Mouse (Mus musculus): ENCODE data around the gene Eogt. TPM values are rescaled to one million over a fixed set of nuclear protein-coding genes. Genes with fewer than 3 reads are reported as not detected.

The Eogt gene
- 9.3 and 12.2 TPM in 2 replicates for polyA plus RNA-seq (2015; fragmentation: Nextera tagmentation; extraction: Ambion mirVana)

DNA sequence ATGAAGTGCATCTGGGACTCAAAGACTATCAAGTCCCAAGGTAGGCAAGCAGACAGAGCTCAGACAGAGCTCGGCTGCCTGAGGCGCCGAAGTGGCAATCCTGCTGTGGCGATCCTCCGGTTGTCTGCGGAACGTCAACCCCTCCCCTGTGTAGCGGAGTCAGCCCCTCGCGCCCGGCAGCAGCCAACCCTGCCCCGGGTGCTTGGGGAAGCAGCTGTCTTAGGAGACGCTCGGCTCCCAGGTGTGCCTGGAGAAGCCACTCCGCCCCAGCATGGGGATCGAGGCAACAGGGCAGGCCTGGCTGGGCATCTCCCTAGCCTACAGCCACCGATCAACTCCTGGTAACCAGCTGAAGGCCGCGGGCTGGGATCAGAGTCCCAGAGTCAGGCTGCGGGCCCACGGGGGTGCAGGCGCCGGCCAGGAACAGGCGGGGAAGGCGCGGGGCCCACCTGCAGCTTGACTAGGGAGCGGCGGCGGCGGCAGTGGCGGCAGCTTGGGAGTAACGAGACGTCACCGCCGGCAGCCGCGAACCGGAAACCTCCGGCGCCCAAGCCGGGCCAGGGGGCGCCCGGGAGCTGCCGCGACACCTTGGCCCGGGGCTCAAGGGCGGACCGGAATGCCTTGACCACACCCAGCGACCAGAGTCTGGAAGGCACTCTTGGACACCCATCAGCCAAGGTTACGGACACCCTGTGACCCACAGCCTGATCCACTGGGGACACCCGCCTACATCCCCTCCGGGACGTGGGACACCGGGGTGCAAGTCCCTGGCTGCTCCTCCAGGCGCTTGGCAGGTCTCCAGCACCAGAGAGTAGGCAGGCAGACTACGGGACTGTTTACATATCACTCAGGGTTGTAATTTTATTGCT is at the start of gene Eogt:
Eogt (minus strand) TSS at position 800 of the 869 bp plus-strand sequence.
- H3K4me1 ChIP-seq (replicated peaks; ENCODE audit: control insufficient read depth, insufficient read depth, low read length), result peaks cover 14% of the 10 kb centered on the region
- H3K4me3 ChIP-seq (replicated peaks; ENCODE audit: low read length), result peak within 1 kb of the TSS; percentile 70
- H3K36me3 ChIP-seq (ENCODE audit: control insufficient read depth, insufficient read depth), result no peaks in the 10 kb centered on the region
- WGBS, result under 1% methylated on average over 56 of the region's 56 CpGs
- H3K27ac ChIP-seq (ENCODE audit: low read length), result peak within 1 kb of the TSS; percentile 78
- no peaks in the 10 kb centered on the region for H3K27me3 ChIP-seq (replicated peaks; ENCODE audit: control insufficient read depth, insufficient read depth, low read length)
- H3K9ac ChIP-seq (replicated peaks; ENCODE audit: low read depth, low read length), result peak within 1 kb of the TSS; percentile 87
- H3K9me3 ChIP-seq (ENCODE audit: control insufficient read depth, low read length), result no peaks in the 10 kb centered on the region
- peak within 1 kb of the TSS; percentile 99 for H3K4me2 ChIP-seq (ENCODE audit: low read length)
- ATAC-seq, result peak; percentile 72

DNA sequence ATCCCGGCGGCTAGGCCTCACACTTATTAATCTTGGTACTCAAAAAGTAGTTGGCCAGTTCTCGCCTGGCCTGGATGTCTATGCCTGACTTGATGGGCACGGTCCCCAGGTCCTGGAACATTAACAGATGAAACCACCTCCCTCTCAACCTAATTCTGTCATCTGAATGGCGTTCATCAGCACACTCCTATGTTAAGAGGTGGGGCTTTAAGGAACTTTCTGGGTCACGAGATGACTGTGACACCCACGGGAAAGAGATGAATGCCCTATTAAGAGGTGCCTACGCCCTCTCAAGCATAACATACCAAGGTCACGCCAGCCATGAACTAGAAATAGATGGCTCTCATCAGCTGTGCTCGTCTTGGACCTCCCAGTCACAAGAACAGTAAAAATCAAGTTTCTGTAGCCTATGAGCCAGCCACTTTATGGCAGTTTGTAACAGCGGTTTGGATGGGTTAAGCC is 30.4 kb upstream of the Eogt start:
- Histone ChIP-seq H3K27ac (ENCODE audit: low read length) (peak overlapping the region; percentile 86), H3K4me1 (replicated peaks; ENCODE audit: control insufficient read depth, insufficient read depth, low read length) (peaks cover 14% of the 10 kb centered on the region), H3K9me3 (ENCODE audit: control insufficient read depth, low read length) (no peaks in the 10 kb centered on the region), H3K36me3 (ENCODE audit: control insufficient read depth, insufficient read depth) (peaks cover 5% of the 10 kb centered on the region), H3K27me3 (replicated peaks; ENCODE audit: control insufficient read depth, insufficient read depth, low read length) (no peaks in the 10 kb centered on the region), H3K4me3 (replicated peaks; ENCODE audit: low read length) (peak overlapping the region; percentile 85), H3K9ac (replicated peaks; ENCODE audit: low read depth, low read length) (peak overlapping the region; percentile 91), H3K4me2 (ENCODE audit: low read length) (peak overlapping the region; percentile 67)
- no peak; the same call in none of the 2 replicates for ATAC-seq
- WGBS, result 13% methylated on average over 11 of the region's 11 CpGs

DNA sequence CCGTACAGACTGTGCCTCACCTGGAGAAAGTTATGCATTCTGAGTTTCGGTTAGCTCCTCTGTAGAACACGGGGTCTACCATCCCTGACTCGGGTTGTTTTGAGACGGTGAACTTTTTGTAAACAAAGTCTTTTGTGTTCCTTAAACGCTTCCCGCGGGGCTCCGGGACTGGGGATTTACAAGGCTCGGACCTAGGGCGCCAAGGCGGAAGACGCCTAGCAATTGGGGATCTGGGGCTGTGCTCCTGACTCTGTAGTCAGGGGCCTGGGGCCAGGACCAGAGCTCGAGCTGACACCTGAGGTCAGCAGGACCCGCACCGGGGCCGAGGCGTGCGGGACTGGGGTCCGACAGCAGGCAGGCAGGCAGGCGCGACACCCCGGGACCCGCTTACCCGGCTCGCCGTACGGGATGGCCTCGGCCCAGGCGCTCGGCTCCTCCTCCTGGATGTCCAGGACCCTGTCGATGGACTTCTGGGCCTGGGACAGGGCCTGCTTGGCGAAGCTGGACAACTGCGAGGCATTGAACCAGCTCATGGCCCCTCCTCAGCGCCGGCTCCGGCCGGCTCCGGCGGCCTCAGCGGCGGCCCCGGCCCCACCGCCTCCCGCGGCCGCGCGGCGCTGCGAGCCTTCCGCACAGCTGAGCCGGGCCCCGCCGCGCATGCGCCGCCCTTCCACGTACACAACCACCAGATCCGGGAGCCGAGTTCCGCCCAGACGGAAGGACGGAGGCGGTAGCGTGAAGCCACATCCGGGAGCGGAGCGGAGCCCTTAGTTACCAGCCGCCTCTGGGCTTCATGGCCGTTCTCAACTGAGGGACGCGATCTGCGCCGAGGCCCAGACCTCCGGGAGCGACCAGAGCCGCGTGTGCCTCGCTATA is 29.7 kb upstream of the Eogt start, which contains the start of gene Tmf1:
Tmf1 (minus strand) TSS at position 632 of the 876 bp plus-strand sequence.
- H3K36me3 ChIP-seq (ENCODE audit: control insufficient read depth, insufficient read depth), result peaks cover 3% of the 10 kb centered on the region
- peaks cover 14% of the 10 kb centered on the region for H3K4me1 ChIP-seq (replicated peaks; ENCODE audit: control insufficient read depth, insufficient read depth, low read length)
- H3K9me3 ChIP-seq (ENCODE audit: control insufficient read depth, low read length), result no peaks in the 10 kb centered on the region
- no peaks in the 10 kb centered on the region for H3K27me3 ChIP-seq (replicated peaks; ENCODE audit: control insufficient read depth, insufficient read depth, low read length)
- peak within 1 kb of the TSS; percentile 85 for H3K4me3 ChIP-seq (replicated peaks; ENCODE audit: low read length)
- peak within 1 kb of the TSS; percentile 67 for H3K4me2 ChIP-seq (ENCODE audit: low read length)
- WGBS, result under 1% methylated on average over 70 of the region's 80 CpGs
- ATAC-seq, result peak; percentile 99
- H3K27ac ChIP-seq (ENCODE audit: low read length), result peak within 1 kb of the TSS; percentile 86
- peak within 1 kb of the TSS; percentile 91 for H3K9ac ChIP-seq (replicated peaks; ENCODE audit: low read depth, low read length)

DNA sequence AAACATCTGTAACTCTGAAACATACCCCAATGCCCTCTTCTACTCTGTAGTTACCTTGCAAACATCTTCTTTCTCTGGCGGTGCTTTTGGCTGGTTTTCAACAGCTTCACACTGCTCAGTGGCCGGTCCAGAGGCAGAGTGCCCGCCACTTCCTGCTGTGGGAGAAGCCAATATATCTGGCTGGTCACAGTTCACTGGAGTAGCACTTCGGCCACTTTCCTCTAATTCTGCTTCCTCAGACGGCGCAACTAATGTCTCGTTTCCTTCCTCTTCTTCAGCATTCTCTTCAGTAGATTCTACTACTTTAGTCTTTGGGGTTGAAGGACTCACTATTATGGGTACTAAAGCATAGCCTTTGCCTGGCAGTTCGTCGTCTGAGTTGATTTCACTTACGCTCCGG is 26.7 kb upstream of the Eogt start:
- no peak overlapping the region for H3K4me2 ChIP-seq (ENCODE audit: low read length)
- H3K9ac ChIP-seq (replicated peaks; ENCODE audit: low read depth, low read length), result no peak overlapping the region
- H3K9me3 ChIP-seq (ENCODE audit: control insufficient read depth, low read length), result no peaks in the 10 kb centered on the region
- WGBS, result 89% methylated on average over 11 of the region's 11 CpGs
- H3K27me3 ChIP-seq (replicated peaks; ENCODE audit: control insufficient read depth, insufficient read depth, low read length), result no peaks in the 10 kb centered on the region
- H3K36me3 ChIP-seq (ENCODE audit: control insufficient read depth, insufficient read depth), result peaks cover 12% of the 10 kb centered on the region
- H3K4me1 ChIP-seq (replicated peaks; ENCODE audit: control insufficient read depth, insufficient read depth, low read length), result peaks cover 14% of the 10 kb centered on the region
- ATAC-seq, result no peak
- H3K27ac ChIP-seq (ENCODE audit: low read length), result no peak overlapping the region
- H3K4me3 ChIP-seq (replicated peaks; ENCODE audit: low read length), result no peak overlapping the region

DNA sequence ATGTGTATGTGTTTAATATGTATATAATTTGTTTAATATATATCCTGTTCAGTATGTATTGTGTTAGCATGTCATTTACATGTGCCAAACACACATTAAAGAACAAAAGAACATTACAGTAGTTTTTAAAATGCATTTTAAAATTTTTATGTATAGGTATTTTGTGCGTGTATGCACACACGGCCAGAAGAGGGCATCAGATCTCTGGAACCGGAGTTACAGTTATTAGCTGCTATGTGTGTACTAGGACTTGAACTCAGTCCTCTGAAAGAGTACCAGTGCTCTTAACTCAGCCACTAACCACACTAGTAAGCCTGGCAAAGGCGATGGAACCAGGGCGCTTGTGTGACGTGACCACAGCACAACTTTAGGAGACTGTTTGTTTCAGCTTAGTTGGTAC is 1.2 kb upstream of the Eogt start:
- Histone ChIP-seq H3K27ac (ENCODE audit: low read length) (no peak overlapping the region), H3K4me1 (replicated peaks; ENCODE audit: control insufficient read depth, insufficient read depth, low read length) (peaks cover 14% of the 10 kb centered on the region), H3K9me3 (ENCODE audit: control insufficient read depth, low read length) (no peaks in the 10 kb centered on the region), H3K4me2 (ENCODE audit: low read length) (no peak overlapping the region), H3K27me3 (replicated peaks; ENCODE audit: control insufficient read depth, insufficient read depth, low read length) (no peaks in the 10 kb centered on the region), H3K9ac (replicated peaks; ENCODE audit: low read depth, low read length) (no peak overlapping the region), H3K36me3 (ENCODE audit: control insufficient read depth, insufficient read depth) (no peaks in the 10 kb centered on the region), H3K4me3 (replicated peaks; ENCODE audit: low read length) (no peak overlapping the region)
- ATAC-seq, result no peak
- WGBS, result 82% methylated on average over 6 of the region's 6 CpGs

DNA sequence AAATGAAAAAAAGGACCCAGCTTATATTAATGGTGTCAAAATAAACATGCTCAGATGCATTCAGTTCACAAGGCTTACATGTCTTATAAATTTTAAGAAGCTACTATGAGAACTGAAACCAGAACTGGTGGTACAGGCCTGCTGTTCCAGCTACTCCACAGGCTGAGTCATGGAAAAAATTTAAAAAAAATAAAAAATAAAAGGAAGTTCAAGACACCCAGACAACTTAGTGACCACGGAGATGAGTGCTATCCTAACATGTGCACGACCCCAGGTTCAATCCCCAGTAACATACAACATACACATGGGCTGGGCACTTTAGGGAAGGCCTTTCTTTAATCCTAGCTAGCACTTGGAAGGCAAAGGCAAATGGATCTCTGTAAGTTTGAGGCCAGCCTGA is 739 bp upstream of the Eogt start:
- H3K4me3 ChIP-seq (replicated peaks; ENCODE audit: low read length), result no peak overlapping the region
- H3K27ac ChIP-seq (ENCODE audit: low read length), result no peak overlapping the region
- no peaks in the 10 kb centered on the region for H3K27me3 ChIP-seq (replicated peaks; ENCODE audit: control insufficient read depth, insufficient read depth, low read length)
- WGBS, result 86% methylated on average over 2 of the region's 2 CpGs
- no peak overlapping the region for H3K9ac ChIP-seq (replicated peaks; ENCODE audit: low read depth, low read length)
- H3K4me2 ChIP-seq (ENCODE audit: low read length), result no peak overlapping the region
- no peak for ATAC-seq
- H3K36me3 ChIP-seq (ENCODE audit: control insufficient read depth, insufficient read depth), result no peaks in the 10 kb centered on the region
- no peaks in the 10 kb centered on the region for H3K9me3 ChIP-seq (ENCODE audit: control insufficient read depth, low read length)
- peaks cover 14% of the 10 kb centered on the region for H3K4me1 ChIP-seq (replicated peaks; ENCODE audit: control insufficient read depth, insufficient read depth, low read length)

DNA sequence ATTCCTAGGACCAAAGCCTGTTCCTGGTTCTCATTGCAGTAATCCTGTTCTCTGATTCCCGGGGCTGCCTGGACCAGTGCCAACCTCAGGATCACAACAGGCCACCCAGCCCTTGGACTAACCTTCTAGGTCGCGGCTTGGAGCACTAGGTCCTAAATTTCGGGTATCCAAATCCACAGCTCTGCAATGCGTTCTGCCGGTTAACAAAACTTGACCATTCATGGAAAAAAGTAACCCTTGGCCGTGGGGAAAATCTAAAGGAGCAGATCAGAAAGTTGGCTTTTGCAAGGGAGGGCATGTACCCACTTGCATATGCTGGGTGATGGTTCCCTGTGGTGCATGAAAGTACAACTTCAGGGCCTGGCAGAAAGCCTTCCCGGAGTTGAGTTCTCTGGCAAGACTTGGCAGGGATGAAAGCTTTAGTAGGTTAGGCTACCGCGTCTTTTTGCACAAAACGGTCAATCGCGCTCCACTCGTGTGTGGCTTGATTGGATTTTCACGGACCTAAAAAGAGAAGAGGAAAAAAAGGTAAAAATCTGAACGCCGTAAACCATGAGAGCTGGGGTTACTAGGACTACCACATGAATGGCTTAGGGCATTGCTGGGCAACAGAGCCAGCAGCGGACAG is 1.1 kb downstream of the Eogt start:
- peak overlapping the region; percentile 70 for H3K4me3 ChIP-seq (replicated peaks; ENCODE audit: low read length)
- WGBS, result 12% methylated on average over 18 of the region's 18 CpGs
- H3K36me3 ChIP-seq (ENCODE audit: control insufficient read depth, insufficient read depth), result no peaks in the 10 kb centered on the region
- peaks cover 14% of the 10 kb centered on the region for H3K4me1 ChIP-seq (replicated peaks; ENCODE audit: control insufficient read depth, insufficient read depth, low read length)
- H3K27ac ChIP-seq (ENCODE audit: low read length), result peak overlapping the region; percentile 78; the same call in 1 of the 2 replicates
- peak overlapping the region; percentile 99 for H3K4me2 ChIP-seq (ENCODE audit: low read length)
- H3K9ac ChIP-seq (replicated peaks; ENCODE audit: low read depth, low read length), result peak overlapping the region; percentile 87
- peak; percentile 31 for ATAC-seq
- no peaks in the 10 kb centered on the region for H3K27me3 ChIP-seq (replicated peaks; ENCODE audit: control insufficient read depth, insufficient read depth, low read length)
- no peaks in the 10 kb centered on the region for H3K9me3 ChIP-seq (ENCODE audit: control insufficient read depth, low read length)

DNA sequence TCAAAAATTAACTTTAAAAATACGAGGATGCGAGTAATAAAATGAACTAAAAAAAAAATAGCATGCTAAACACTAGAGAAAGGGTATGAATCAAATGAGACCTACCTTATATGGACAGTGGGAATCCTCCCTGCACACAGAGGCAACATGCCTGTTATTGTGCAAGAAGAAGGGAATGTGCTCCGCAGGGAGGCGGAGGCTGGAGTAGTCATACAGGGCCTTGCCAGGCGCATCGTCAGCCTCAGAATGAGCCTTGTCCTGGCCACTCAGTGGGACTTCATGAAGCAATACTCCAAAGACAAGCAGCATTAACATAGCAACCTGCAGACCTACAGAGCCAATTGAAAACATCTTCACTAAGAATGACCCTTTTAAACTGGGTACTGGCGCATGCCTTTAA is 3.8 kb downstream of the Eogt start:
- Histone ChIP-seq H3K9ac (replicated peaks; ENCODE audit: low read depth, low read length) (no peak overlapping the region), H3K9me3 (ENCODE audit: control insufficient read depth, low read length) (no peaks in the 10 kb centered on the region), H3K27ac (ENCODE audit: low read length) (no peak overlapping the region), H3K4me3 (replicated peaks; ENCODE audit: low read length) (no peak overlapping the region), H3K27me3 (replicated peaks; ENCODE audit: control insufficient read depth, insufficient read depth, low read length) (no peaks in the 10 kb centered on the region), H3K4me2 (ENCODE audit: low read length) (no peak overlapping the region), H3K4me1 (replicated peaks; ENCODE audit: control insufficient read depth, insufficient read depth, low read length) (peaks cover 14% of the 10 kb centered on the region), H3K36me3 (ENCODE audit: control insufficient read depth, insufficient read depth) (no peaks in the 10 kb centered on the region)
- WGBS, result 86% methylated on average over 7 of the region's 7 CpGs
- ATAC-seq, result no peak
